Mouse (Mus musculus) spleen, postnatal 14 days (tissue): ENCODE results near the gene Irx3.

Source experiments
- DNase-seq, 2 experiments: peaks; one replicate each; pipeline ENCODE4 v3.0.0; 2021 to 2022; ENCODE audit warnings: low spot score in 2 of 2

Gene Irx3

GRCm38 (mm10) chr8:91801241-91801811 lies 541 bp downstream of the Irx3 start:
- no peak for DNase-seq

GRCm38 (mm10) chr8:91800523-91801240 lies 1.2 kb downstream of the Irx3 start:
- no peak for DNase-seq

- no peak for DNase-seq
Observed at GRCm38 (mm10) chr8:91799681-91800522, 2.0 kb downstream of the Irx3 start.

- DNase-seq = no peak
Observed at GRCm38 (mm10) chr8:91799016-91799581, 2.8 kb downstream of the Irx3 start.

GRCm38 (mm10) chr8:91797626-91798271 lies 4.1 kb downstream of the Irx3 start:
- no peak for DNase-seq

GRCm38 (mm10) chr8:91793846-91794245 lies 8.0 kb downstream of the Irx3 start:
- no peak for DNase-seq

GRCm38 (mm10) chr8:91787194-91787895 lies 14.5 kb downstream of the Irx3 start:
- DNase-seq = no peak

GRCm38 (mm10) chr8:91782940-91783339 lies 18.9 kb downstream of the Irx3 start:
- no peak for DNase-seq

GRCm38 (mm10) chr8:91782201-91782600 lies 19.7 kb downstream of the Irx3 start:
- DNase-seq = no peak

GRCm38 (mm10) chr8:91780648-91781047 lies 21.2 kb downstream of the Irx3 start:
- no peak for DNase-seq

- no peak for DNase-seq
Observed at GRCm38 (mm10) chr8:91768857-91769256, 33.0 kb downstream of the Irx3 start.

GRCm38 (mm10) chr8:91765411-91766034 lies 36.3 kb downstream of the Irx3 start:
- DNase-seq = no peak

GRCm38 (mm10) chr8:91755566-91755965 lies 46.3 kb downstream of the Irx3 start:
- no peak for DNase-seq

GRCm38 (mm10) chr8:91755062-91755461 lies 46.8 kb downstream of the Irx3 start:
- DNase-seq = no peak

GRCm38 (mm10) chr8:91750794-91751125 lies 51.1 kb downstream of the Irx3 start:
- no peak for DNase-seq

GRCm38 (mm10) chr8:91750096-91750793 lies 51.6 kb downstream of the Irx3 start:
- no peak for DNase-seq

GRCm38 (mm10) chr8:91749412-91749811 lies 52.5 kb downstream of the Irx3 start:
- no peak for DNase-seq
